Mouse (Mus musculus) lung, embryonic 14.5 days (tissue): ENCODE results near the gene B4galt3. TPM values are rescaled to one million over a fixed set of nuclear protein-coding genes. Genes with fewer than 3 reads are reported as not detected.

Source experiments
- ATAC-seq: fragments of 200-750 bp; cut with Nextera tagmentation; 2 replicates; pipeline ENCODE4 v1.8.0; 2017; ENCODE audit warnings: mild to moderate bottlenecking, moderate TSS enrichment, moderate library complexity; ENCODE audit not compliant: insufficient read depth
- DNase-seq: peaks from one replicate; pipeline ENCODE4 v3.0.0-alpha.2; 2015
- H3K27ac ChIP-seq: fragments of 300-500 bp; sonication (generic); 2 replicates; pipeline ENCODE4 v1.5.1; 2014; ENCODE audit warnings: low read depth, mild to moderate bottlenecking, moderate library complexity
- H3K27me3 ChIP-seq: fragments of 300-500 bp; sonication (generic); 2 replicates; pipeline ENCODE4 v1.6.1; 2014; ENCODE audit warnings: low read length, control low read depth; ENCODE audit not compliant: insufficient read depth
- H3K36me3 ChIP-seq: fragments of 300-500 bp; sonication (generic); 2 replicates; pipeline ENCODE4 v1.6.1; 2014; ENCODE audit warnings: control low read depth; ENCODE audit not compliant: insufficient read depth
- H3K4me1 ChIP-seq: fragments of 300-500 bp; sonication (generic); 2 replicates; pipeline ENCODE4 v1.6.1; 2014; ENCODE audit warnings: antibody characterized with exemption, control low read depth; ENCODE audit not compliant: insufficient read depth
- H3K4me2 ChIP-seq: fragments of 300-500 bp; sonication (generic); 2 replicates; pipeline ENCODE4 v1.6.1; 2014; ENCODE audit warnings: mild to moderate bottlenecking
- H3K4me3 ChIP-seq: fragments of 300-500 bp; sonication (generic); 2 replicates; pipeline ENCODE4 v1.5.1; 2014; ENCODE audit warnings: low read depth, low read length
- H3K9ac ChIP-seq: fragments of 300-500 bp; sonication (generic); 2 replicates; pipeline ENCODE4 v1.6.1; 2014
- H3K9me3 ChIP-seq: fragments of 300-500 bp; sonication (generic); 2 replicates; pipeline ENCODE4 v1.6.1; 2016; ENCODE audit warnings: low read depth, low read length, control low read depth
- CTCF ChIP-seq: IDR thresholded peaks from 2 replicates; pipeline ENCODE4 v1.5.1; 2016; ENCODE audit warnings: antibody characterized with exemption, low read depth
- WGBS: fragments of 180-500 bp; shearing (Covaris S2); extraction: QIAGEN DNeasy Blood & Tissue Kit; methylation state at CpG from one replicate; pipeline ENCODE4 v1.1.7; 2014; 5-methylcytosine and 5-hydroxymethylcytosine counted together
- polyA plus RNA-seq: library from polyadenylated mRNA; unstranded; fragments of >200 nt; fragmentation: Nextera tagmentation; extraction: Ambion mirVana; gene quantifications from 2 replicates; pipeline ENCODE4 v1.2.1, GENCODE M21; 2014

B4galt3 gene
- polyA plus RNA-seq, 1 experiment from 2014 or later, result 94.3 TPM

DNA sequence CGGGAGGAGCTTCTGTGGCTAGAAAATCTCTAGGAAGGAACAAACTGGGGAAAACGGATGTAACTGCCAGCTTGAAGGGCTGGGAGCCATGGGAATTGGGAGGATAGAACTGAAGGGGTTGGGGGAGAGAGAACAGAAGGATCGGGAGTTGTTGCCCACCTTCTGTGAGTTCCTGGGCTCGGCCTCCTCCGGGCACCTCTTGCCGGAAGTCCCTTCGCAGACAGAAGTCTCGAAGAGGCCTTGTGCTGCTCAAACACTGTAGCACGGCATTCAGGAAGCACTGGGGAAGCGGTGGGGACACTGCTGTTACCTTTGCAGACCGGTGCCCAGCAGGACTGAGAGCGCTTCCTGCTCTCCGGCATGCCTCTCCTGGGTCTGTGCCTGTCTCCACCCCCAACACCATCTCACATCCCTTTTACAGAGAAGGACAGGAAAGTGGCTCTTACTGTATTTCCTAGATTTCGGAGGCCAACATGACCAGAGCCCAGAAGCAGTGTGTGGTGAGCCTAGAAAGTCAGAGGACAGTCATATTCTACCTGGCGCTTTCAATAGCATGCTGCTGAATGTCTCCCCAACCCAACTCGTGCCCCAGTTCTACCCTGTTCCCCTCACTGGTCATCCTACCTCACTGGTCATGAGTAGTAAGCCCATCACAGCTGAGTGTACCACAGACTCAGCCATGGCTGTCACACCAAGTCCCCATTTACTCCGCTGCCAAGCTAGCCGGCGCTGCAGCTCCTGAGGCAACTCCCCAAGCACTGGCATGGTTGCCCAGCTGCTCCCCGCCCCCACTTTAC, 15.2 kb downstream of the B4galt3 start:
- Histone ChIP-seq H3K9ac (no peak overlapping the region), H3K4me1 (peaks cover 5% of the 10 kb centered on the region; the same call in 1 of the 2 replicates), H3K36me3 (peaks cover 65% of the 10 kb centered on the region), H3K4me3 (no peak overlapping the region), H3K27ac (no peak overlapping the region), H3K4me2 (no peak overlapping the region), H3K27me3 (no peaks in the 10 kb centered on the region), H3K9me3 (no peaks in the 10 kb centered on the region)
- no peak for TF ChIP-seq CTCF
- DNase-seq, result no peak
- no peak for ATAC-seq
- WGBS, result 84% methylated on average over 20 of the region's 20 CpGs

- Histone ChIP-seq H3K4me2 (peak overlapping the region; percentile 62), H3K4me1 (peaks cover 5% of the 10 kb centered on the region; the same call in 1 of the 2 replicates), H3K4me3 (peak overlapping the region; percentile 74), H3K9ac (no peak overlapping the region), H3K9me3 (no peaks in the 10 kb centered on the region), H3K27me3 (no peaks in the 10 kb centered on the region), H3K27ac (no peak overlapping the region), H3K36me3 (peaks cover 65% of the 10 kb centered on the region)
- 86% methylated on average over 19 of the region's 19 CpGs for WGBS
- no peak for TF ChIP-seq CTCF
- no peak for DNase-seq
- ATAC-seq, result no peak
These were observed 16.4 kb downstream of the B4galt3 start for GRCm38 (mm10) chr1:171286517-171286916.

GRCm38 (mm10) chr1:171287136-171288081, 17.3 kb downstream of the B4galt3 start, which contains the start of gene Usp21:
Gene Usp21, minus strand, starts transcription at chr1:171287991.
- peaks cover 61% of the 10 kb centered on the region for H3K36me3 ChIP-seq
- peak; percentile 97 for DNase-seq
- peak; percentile 95 for ATAC-seq
- no peak for TF ChIP-seq CTCF
- peak within 1 kb of the TSS; percentile 90 for H3K27ac ChIP-seq
- WGBS, result under 1% methylated on average over 49 of the region's 49 CpGs
- H3K4me2 ChIP-seq, result peak within 1 kb of the TSS; percentile 62
- H3K27me3 ChIP-seq, result no peaks in the 10 kb centered on the region
- H3K9ac ChIP-seq, result peak within 1 kb of the TSS; percentile 86
- H3K4me3 ChIP-seq, result peak within 1 kb of the TSS; percentile 74
- H3K4me1 ChIP-seq, result peaks cover 5% of the 10 kb centered on the region; the same call in 1 of the 2 replicates
- no peaks in the 10 kb centered on the region for H3K9me3 ChIP-seq

DNA sequence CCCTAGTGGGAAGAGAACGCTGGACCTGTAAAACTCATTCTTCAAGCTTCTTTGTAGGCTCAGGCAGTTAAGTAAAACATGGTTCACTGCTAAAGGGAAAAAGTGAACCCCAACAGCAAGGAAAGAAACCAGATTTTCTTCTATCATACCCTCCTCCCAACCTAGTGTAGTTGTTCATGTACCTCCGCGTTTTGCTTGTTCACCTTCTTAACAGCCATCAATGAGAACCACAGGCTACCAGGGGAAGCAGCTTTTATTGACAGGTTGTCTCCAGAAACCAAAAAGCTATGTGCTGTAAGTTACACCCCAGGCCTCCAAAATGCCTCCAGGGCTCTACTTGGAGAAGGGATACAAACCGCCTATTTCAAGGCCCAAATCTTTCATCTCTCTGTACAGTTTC, 18.2 kb downstream of the B4galt3 start:
- 64% methylated on average over 4 of the region's 4 CpGs for WGBS
- H3K9me3 ChIP-seq, result no peaks in the 10 kb centered on the region
- no peak for DNase-seq
- no peak for ATAC-seq
- no peaks in the 10 kb centered on the region for H3K27me3 ChIP-seq
- H3K4me2 ChIP-seq, result peak overlapping the region; percentile 62
- H3K27ac ChIP-seq, result peak overlapping the region; percentile 25; the same call in 1 of the 2 replicates
- peaks cover 52% of the 10 kb centered on the region for H3K36me3 ChIP-seq
- H3K9ac ChIP-seq, result no peak overlapping the region
- no peak overlapping the region for H3K4me3 ChIP-seq
- H3K4me1 ChIP-seq, result peaks cover 5% of the 10 kb centered on the region
- TF ChIP-seq CTCF, result no peak

DNA sequence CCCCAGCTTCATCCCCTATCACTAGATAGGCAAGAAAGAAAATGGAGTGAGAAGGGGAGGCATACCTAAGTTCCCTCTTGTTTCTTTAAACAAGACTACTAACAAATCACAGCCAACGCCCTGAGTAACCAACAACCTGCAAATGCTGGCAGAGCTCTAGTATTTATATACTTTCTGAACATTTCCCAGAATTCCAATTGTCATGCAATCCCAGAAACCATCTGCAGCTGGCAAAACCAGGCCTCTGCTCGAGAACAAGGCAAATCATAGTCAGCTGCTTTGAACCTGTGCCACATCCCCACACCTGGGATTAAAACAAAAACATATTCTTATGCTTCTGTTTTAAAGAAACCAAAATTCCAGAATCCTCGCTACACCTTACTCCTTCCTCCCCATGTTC, 23.2 kb downstream of the B4galt3 start:
- no peak overlapping the region for H3K27ac ChIP-seq
- no peak for ATAC-seq
- no peaks in the 10 kb centered on the region for H3K9me3 ChIP-seq
- H3K4me1 ChIP-seq, result peaks cover 4% of the 10 kb centered on the region; the same call in 1 of the 2 replicates
- WGBS, result 80% methylated on average over 3 of the region's 3 CpGs
- H3K4me3 ChIP-seq, result peak overlapping the region; percentile 64; the same call in 1 of the 2 replicates
- DNase-seq, result no peak
- no peak for TF ChIP-seq CTCF
- H3K4me2 ChIP-seq, result peak overlapping the region; percentile 89
- H3K9ac ChIP-seq, result peak overlapping the region; percentile 86; the same call in 1 of the 2 replicates
- H3K27me3 ChIP-seq, result peaks cover 8% of the 10 kb centered on the region; the same call in 1 of the 2 replicates
- H3K36me3 ChIP-seq, result peaks cover 18% of the 10 kb centered on the region

DNA sequence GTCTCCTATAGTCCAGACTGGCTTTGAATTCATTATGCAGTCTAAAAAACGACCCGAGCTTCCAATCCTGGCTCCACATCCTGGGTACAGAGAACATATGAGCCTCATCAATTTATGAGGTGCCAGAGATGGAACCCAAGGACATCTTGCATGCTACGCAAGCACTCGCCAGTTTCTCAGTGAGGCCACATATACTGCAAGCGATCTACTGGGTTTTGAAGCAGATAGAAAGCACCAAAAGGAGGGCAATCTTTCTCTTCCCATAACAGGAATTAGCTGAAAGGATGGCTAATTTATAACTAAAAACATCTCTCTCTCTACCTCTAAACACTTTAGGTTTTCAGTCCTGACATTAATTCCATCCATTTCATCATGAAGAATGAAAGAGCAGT, 23.8 kb downstream of the B4galt3 start:
- DNase-seq (peak; percentile 50), ATAC-seq (no peak)
- Histone ChIP-seq H3K27ac (peak overlapping the region; percentile 98), H3K4me1 (peaks cover 4% of the 10 kb centered on the region; the same call in 1 of the 2 replicates), H3K27me3 (peaks cover 8% of the 10 kb centered on the region; the same call in 1 of the 2 replicates), H3K4me3 (peak overlapping the region; percentile 64), H3K9me3 (no peaks in the 10 kb centered on the region), H3K4me2 (peak overlapping the region; percentile 89), H3K36me3 (peaks cover 13% of the 10 kb centered on the region), H3K9ac (peak overlapping the region; percentile 86)
- 27% methylated on average over 5 of the region's 5 CpGs for WGBS
- no peak for TF ChIP-seq CTCF
